Mouse (Mus musculus) neural tube, embryonic 12.5 days (tissue): Measurements from ENCODE around the gene Dcaf4. TPM values are rescaled to one million over a fixed set of nuclear protein-coding genes. Genes with fewer than 3 reads are reported as not detected.

Experiments
- ATAC-seq: fragments of 200-750 bp; cut with Nextera tagmentation; 2 replicates; pipeline ENCODE4 v1.8.0; 2017; ENCODE audit warnings: low read depth, mild to moderate bottlenecking, moderate TSS enrichment, moderate library complexity; ENCODE audit not compliant: low FRiP score
- H3K27ac ChIP-seq: fragments of 300-500 bp; sonication (generic); 2 replicates; pipeline ENCODE4 v1.5.1; 2016
- H3K27me3 ChIP-seq: fragments of 300-500 bp; sonication (generic); replicated peaks from 2 replicates; pipeline ENCODE4 v1.6.1; 2016; ENCODE audit warnings: mild to moderate bottlenecking
- H3K36me3 ChIP-seq: fragments of 300-500 bp; sonication (generic); 2 replicates; pipeline ENCODE4 v1.6.1; 2016; ENCODE audit warnings: mild to moderate bottlenecking
- H3K4me1 ChIP-seq: fragments of 300-500 bp; sonication (generic); 2 replicates; pipeline ENCODE4 v1.6.1; 2016
- H3K4me2 ChIP-seq: fragments of 300-500 bp; sonication (generic); replicated peaks from 2 replicates; pipeline ENCODE4 v1.6.1; 2016; ENCODE audit warnings: mild to moderate bottlenecking
- H3K4me3 ChIP-seq: fragments of 300-500 bp; sonication (generic); 2 replicates; pipeline ENCODE4 v1.5.1; 2016
- H3K9ac ChIP-seq: fragments of 300-500 bp; sonication (generic); 2 replicates; pipeline ENCODE4 v1.6.1; 2016; ENCODE audit warnings: mild to moderate bottlenecking
- H3K9me3 ChIP-seq: fragments of 300-500 bp; sonication (generic); 2 replicates; pipeline ENCODE4 v1.6.1; 2016; ENCODE audit warnings: mild to moderate bottlenecking
- WGBS: fragments of 180-500 bp; shearing (Covaris S2); methylation state at CpG from one replicate; pipeline ENCODE4 v1.1.7; 2016; 5-methylcytosine and 5-hydroxymethylcytosine counted together
- polyA plus RNA-seq: library from polyadenylated mRNA; unstranded; fragments of >200 nt; fragmentation: Nextera tagmentation; extraction: Ambion mirVana; gene quantifications from 2 replicates; pipeline ENCODE4 v1.2.1, GENCODE M21; 2016

The Dcaf4 gene
- polyA plus RNA-seq, 1 experiment from 2014 or later = 30.2 TPM

- H3K4me3 ChIP-seq = no peak overlapping the region
- H3K27me3 ChIP-seq = no peaks in the 10 kb centered on the region
- ATAC-seq = no peak
- H3K9ac ChIP-seq = no peak overlapping the region
- peaks cover 14% of the 10 kb centered on the region for H3K36me3 ChIP-seq
- 39% methylated on average over 6 of the region's 6 CpGs for WGBS
- H3K9me3 ChIP-seq = no peaks in the 10 kb centered on the region
- H3K27ac ChIP-seq = no peak overlapping the region
- no peak overlapping the region for H3K4me2 ChIP-seq
- H3K4me1 ChIP-seq = peaks cover 7% of the 10 kb centered on the region; the same call in 1 of the 2 replicates
Observed at GRCm38 (mm10) chr12:83527816-83528215, 7.5 kb downstream of the Dcaf4 start.

- no peak for ATAC-seq
- Histone ChIP-seq H3K27me3 (no peaks in the 10 kb centered on the region), H3K9ac (no peak overlapping the region), H3K36me3 (peaks cover 17% of the 10 kb centered on the region), H3K27ac (no peak overlapping the region), H3K4me3 (no peak overlapping the region), H3K4me1 (peaks cover 7% of the 10 kb centered on the region; the same call in 1 of the 2 replicates), H3K9me3 (no peaks in the 10 kb centered on the region), H3K4me2 (no peak overlapping the region)
- 84% methylated on average over 5 of the region's 5 CpGs for WGBS
Observed at GRCm38 (mm10) chr12:83528665-83529064, 8.4 kb downstream of the Dcaf4 start.

- WGBS = 91% methylated on average over 6 of the region's 6 CpGs
- Histone ChIP-seq H3K9me3 (no peaks in the 10 kb centered on the region), H3K4me2 (no peak overlapping the region), H3K27me3 (no peaks in the 10 kb centered on the region), H3K4me3 (no peak overlapping the region), H3K9ac (no peak overlapping the region), H3K4me1 (peaks cover 16% of the 10 kb centered on the region), H3K27ac (no peak overlapping the region), H3K36me3 (peaks cover 38% of the 10 kb centered on the region)
- ATAC-seq = no peak
Observed at GRCm38 (mm10) chr12:83531992-83532391, 11.7 kb downstream of the Dcaf4 start.

GRCm38 (mm10) chr12:83532966-83533365 is 12.7 kb downstream of the Dcaf4 start:
- no peak for ATAC-seq
- Histone ChIP-seq H3K4me2 (no peak overlapping the region), H3K27ac (no peak overlapping the region), H3K4me3 (no peak overlapping the region), H3K36me3 (peaks cover 44% of the 10 kb centered on the region), H3K27me3 (no peaks in the 10 kb centered on the region), H3K9ac (no peak overlapping the region), H3K4me1 (peaks cover 13% of the 10 kb centered on the region), H3K9me3 (no peaks in the 10 kb centered on the region)
- 92% methylated on average over 3 of the region's 3 CpGs for WGBS

GRCm38 (mm10) chr12:83534190-83534589 is 13.9 kb downstream of the Dcaf4 start:
- Histone ChIP-seq H3K4me1 (peaks cover 9% of the 10 kb centered on the region), H3K27ac (no peak overlapping the region), H3K27me3 (no peaks in the 10 kb centered on the region), H3K9me3 (no peaks in the 10 kb centered on the region), H3K36me3 (peaks cover 47% of the 10 kb centered on the region), H3K4me2 (no peak overlapping the region), H3K9ac (no peak overlapping the region), H3K4me3 (no peak overlapping the region)
- no peak for ATAC-seq
- WGBS = 91% methylated on average over 3 of the region's 3 CpGs

GRCm38 (mm10) chr12:83535428-83535827 is 15.2 kb downstream of the Dcaf4 start:
- Histone ChIP-seq H3K4me2 (no peak overlapping the region), H3K27me3 (no peaks in the 10 kb centered on the region), H3K9ac (no peak overlapping the region), H3K4me1 (peaks cover 9% of the 10 kb centered on the region), H3K36me3 (peaks cover 55% of the 10 kb centered on the region), H3K27ac (no peak overlapping the region), H3K4me3 (no peak overlapping the region), H3K9me3 (no peaks in the 10 kb centered on the region)
- WGBS = 89% methylated on average over 11 of the region's 11 CpGs
- ATAC-seq = no peak

GRCm38 (mm10) chr12:83536039-83536438 is 15.8 kb downstream of the Dcaf4 start:
- WGBS = 55% methylated on average over 9 of the region's 9 CpGs
- H3K9me3 ChIP-seq = no peaks in the 10 kb centered on the region
- no peak overlapping the region for H3K27ac ChIP-seq
- no peak overlapping the region for H3K4me3 ChIP-seq
- H3K4me2 ChIP-seq = no peak overlapping the region
- H3K4me1 ChIP-seq = peaks cover 9% of the 10 kb centered on the region
- H3K36me3 ChIP-seq = peaks cover 57% of the 10 kb centered on the region
- ATAC-seq = peak; percentile 82
- no peaks in the 10 kb centered on the region for H3K27me3 ChIP-seq
- H3K9ac ChIP-seq = no peak overlapping the region

- Histone ChIP-seq H3K27me3 (no peaks in the 10 kb centered on the region), H3K36me3 (peaks cover 59% of the 10 kb centered on the region), H3K9me3 (no peaks in the 10 kb centered on the region), H3K27ac (no peak overlapping the region), H3K4me3 (no peak overlapping the region), H3K4me2 (no peak overlapping the region), H3K4me1 (no peaks in the 10 kb centered on the region), H3K9ac (no peak overlapping the region)
- no peak for ATAC-seq
- 89% methylated on average over 7 of the region's 7 CpGs for WGBS
Observed at GRCm38 (mm10) chr12:83543997-83544396, 23.7 kb downstream of the Dcaf4 start.

GRCm38 (mm10) chr12:83544791-83545190 is 24.5 kb downstream of the Dcaf4 start:
- Histone ChIP-seq H3K36me3 (peaks cover 60% of the 10 kb centered on the region), H3K27me3 (no peaks in the 10 kb centered on the region)
- no peak for ATAC-seq

GRCm38 (mm10) chr12:83551305-83551704 is 31.0 kb downstream of the Dcaf4 start:
- H3K9me3 ChIP-seq = no peaks in the 10 kb centered on the region
- no peak for ATAC-seq
- H3K27ac ChIP-seq = no peak overlapping the region
- no peak overlapping the region for H3K9ac ChIP-seq
- peaks cover 91% of the 10 kb centered on the region for H3K36me3 ChIP-seq
- no peak overlapping the region for H3K4me2 ChIP-seq
- H3K4me1 ChIP-seq = no peaks in the 10 kb centered on the region
- H3K27me3 ChIP-seq = no peaks in the 10 kb centered on the region
- 92% methylated on average over 16 of the region's 16 CpGs for WGBS
- no peak overlapping the region for H3K4me3 ChIP-seq

More at GRCm38 (mm10) chr12:83544791-83545190, 24.5 kb downstream of the Dcaf4 start:
- Histone ChIP-seq H3K9ac (no peak overlapping the region), H3K4me3 (no peak overlapping the region), H3K4me2 (no peak overlapping the region), H3K27ac (no peak overlapping the region), H3K4me1 (no peaks in the 10 kb centered on the region), H3K9me3 (no peaks in the 10 kb centered on the region)

- Histone ChIP-seq H3K9ac (no peak overlapping the region), H3K27ac (no peak overlapping the region), H3K9me3 (no peaks in the 10 kb centered on the region), H3K36me3 (peaks cover 94% of the 10 kb centered on the region), H3K4me3 (no peak overlapping the region), H3K4me2 (no peak overlapping the region), H3K27me3 (no peaks in the 10 kb centered on the region), H3K4me1 (no peaks in the 10 kb centered on the region)
- 93% methylated on average over 4 of the region's 4 CpGs for WGBS
- no peak for ATAC-seq
Observed at GRCm38 (mm10) chr12:83553816-83554215, 33.5 kb downstream of the Dcaf4 start.

- H3K27ac ChIP-seq = no peak overlapping the region
- H3K9ac ChIP-seq = no peak overlapping the region
- no peaks in the 10 kb centered on the region for H3K9me3 ChIP-seq
- 77% methylated on average over 9 of the region's 9 CpGs for WGBS
- peaks cover 85% of the 10 kb centered on the region for H3K36me3 ChIP-seq
- H3K4me2 ChIP-seq = no peak overlapping the region
- no peaks in the 10 kb centered on the region for H3K27me3 ChIP-seq
- H3K4me3 ChIP-seq = no peak overlapping the region
- no peaks in the 10 kb centered on the region for H3K4me1 ChIP-seq
- ATAC-seq = no peak
Observed at GRCm38 (mm10) chr12:83555605-83556004, 35.3 kb downstream of the Dcaf4 start.

- ATAC-seq = no peak
- peaks cover 86% of the 10 kb centered on the region for H3K36me3 ChIP-seq
- no peaks in the 10 kb centered on the region for H3K27me3 ChIP-seq
- no peak overlapping the region for H3K9ac ChIP-seq
- H3K9me3 ChIP-seq = no peaks in the 10 kb centered on the region
- no peak overlapping the region for H3K4me3 ChIP-seq
- H3K27ac ChIP-seq = no peak overlapping the region
- WGBS = 92% methylated on average over 7 of the region's 7 CpGs
- H3K4me1 ChIP-seq = no peaks in the 10 kb centered on the region
- H3K4me2 ChIP-seq = no peak overlapping the region
Observed at GRCm38 (mm10) chr12:83558496-83558895, 38.2 kb downstream of the Dcaf4 start.
